Mouse (Mus musculus) right cerebral cortex, adult 2 months (tissue): ENCODE measurements around the gene Relt.
A peak's percentile ranks its signal among the peaks of the same experiment; 100 is the strongest.
"Not testable (repeated sequence)": the region's sequence is repeated elsewhere in the genome, so short reads cannot be mapped to it uniquely, and the experiment has no call there.

Experiments used
- DNase-seq, 2 experiments: peaks; one replicate each; pipeline ENCODE4 v3.0.0; 2021 to 2022; ENCODE audit warnings: low spot score in 2 of 2

The Relt gene

DNA sequence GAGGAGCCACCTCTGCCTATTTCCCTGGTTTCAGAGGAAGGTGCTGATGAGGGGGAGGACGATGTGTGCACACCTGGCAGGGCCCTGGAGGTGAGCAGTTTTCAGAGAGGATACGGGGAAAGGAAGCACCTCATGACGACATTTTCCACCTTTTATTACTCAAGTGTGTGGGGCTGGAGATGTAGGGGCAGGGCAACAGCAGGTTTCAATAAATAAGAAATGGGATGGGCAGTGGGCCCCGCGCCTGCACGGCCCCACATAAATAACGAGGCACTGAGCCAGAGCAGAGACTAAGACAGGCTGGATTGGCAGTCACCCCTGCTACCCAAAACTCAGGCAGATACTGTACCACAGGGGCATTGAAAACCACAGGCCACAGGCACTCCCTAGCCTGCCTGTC is 17.2 kb downstream of the Relt start:
- not testable (repeated sequence) for DNase-seq

DNA sequence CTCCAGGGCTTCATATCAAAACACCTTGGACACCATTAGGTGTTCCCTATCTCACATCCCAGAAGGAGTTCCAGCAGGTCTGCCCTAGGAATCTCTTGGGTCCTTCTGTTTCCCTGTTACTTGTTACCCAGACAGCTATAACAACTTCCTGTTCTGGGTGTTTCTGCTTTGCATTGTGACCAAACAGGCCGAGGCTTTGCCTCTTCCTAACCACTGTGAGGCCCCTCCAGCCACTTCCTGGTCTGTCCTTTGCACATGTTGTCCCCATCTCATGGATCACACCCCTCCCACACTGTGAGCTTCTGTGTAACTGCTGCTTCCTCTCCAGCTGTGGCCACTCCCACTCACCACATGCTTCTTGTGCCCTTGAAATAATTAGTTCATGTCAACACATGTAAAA is 17.8 kb downstream of the Relt start:
- DNase-seq: no peak

DNA sequence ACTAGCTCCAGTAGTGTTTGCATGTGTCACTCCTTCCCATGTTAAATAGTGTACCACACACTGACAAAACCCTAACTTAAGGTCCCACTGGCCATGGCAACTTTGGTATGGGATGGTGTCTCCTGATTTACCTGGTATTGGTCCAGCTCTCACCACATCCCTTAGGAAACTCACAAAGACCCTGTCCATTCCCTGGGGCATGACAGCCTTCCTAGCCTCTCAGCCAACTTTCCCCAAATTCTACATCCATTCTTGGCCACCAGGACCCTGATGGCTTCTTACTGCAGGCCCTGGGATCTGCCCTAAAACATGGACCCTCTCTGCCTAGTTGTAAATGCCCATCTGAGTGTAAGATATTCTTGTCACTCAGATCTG is 18.2 kb downstream of the Relt start:
- no peak for DNase-seq

DNA sequence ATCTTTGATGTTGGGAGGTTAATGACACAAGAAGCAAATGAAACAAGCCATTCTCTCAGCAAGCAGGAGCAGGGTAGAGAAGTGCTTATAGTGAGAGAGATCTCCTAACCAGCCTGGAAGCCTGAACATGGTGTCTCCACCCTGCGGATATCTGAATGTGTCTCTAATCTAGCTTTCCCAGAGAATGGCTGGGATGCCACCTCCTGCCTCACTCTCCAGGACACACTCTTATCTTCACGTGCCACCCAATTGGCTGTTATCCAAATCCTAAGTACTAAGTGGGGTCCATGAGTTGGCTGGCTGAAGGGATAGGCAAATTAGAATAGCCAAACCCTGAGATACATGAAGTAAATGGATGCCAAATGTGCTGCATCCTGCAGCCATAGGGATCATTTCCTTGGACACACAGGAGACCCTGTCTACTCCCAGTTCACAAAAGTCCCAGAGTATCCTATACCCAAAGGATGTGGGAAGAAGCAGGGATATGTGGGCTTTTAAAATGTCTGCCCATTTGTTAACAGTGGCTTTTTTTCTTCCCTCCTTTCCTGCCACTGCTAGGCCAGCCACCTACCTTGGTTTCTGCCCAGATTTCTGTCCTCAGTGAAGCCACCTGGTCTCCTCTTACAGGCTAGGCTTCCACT is 18.7 kb downstream of the Relt start:
- DNase-seq: no peak

DNA sequence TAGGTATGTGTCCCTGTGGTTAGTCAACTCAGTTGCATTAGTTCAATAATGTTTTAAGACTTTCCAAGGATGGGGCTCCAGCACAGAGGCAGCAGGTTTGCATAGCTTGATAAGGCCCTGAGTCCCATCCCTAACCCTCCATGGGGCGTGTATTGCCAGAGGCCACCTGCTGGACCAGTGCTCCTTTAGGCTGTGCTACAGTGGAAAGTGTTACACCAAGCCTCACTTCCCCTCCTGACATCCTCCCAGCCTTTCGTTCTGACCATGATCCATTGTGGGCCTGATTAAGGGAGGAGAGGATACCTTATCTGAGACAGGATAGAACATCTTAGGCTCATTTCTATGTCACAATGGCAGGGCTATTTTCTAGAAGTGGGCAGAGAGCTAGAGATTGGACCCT is 19.4 kb downstream of the Relt start:
- no peak for DNase-seq

DNA sequence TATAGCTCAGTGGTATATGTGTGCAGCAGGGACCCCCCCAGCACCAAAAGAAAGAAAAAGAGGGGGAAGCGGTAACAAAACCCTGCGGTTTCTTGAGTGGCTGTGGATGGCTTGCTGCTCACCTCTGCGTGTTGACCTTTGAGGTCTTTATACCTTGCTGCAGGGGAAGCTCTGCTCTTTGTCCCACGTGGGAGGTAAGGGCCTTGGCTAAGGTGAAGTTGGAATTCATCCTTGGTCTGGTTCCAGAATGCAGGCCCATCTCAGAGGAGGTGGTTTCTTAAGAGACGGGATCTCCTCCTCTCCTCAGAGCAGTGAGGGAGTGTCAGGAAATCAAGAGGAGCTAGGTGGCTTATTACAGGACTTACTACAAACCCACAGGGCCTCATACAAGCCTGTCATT is 21.1 kb downstream of the Relt start:
- DNase-seq: no peak

DNA sequence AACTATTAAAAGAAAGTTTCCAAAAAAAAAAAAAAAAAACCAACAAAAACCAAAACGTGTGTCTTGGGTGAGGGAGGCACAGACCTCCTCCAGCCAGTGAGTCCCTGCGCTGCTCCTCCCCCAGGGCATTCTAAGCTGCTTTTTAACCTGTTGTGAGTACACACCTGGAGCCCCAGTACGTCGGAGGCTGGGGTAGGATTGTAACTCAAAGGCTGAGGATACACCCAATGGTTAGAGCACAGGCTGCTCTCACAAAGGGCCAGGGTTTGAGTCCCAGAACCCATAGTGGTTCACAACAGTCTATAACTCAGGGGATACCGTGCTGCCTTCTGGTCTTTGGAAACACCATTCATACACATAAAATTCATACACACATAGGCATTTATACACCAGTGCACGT is 21.6 kb downstream of the Relt start:
- DNase-seq: no peak

DNA sequence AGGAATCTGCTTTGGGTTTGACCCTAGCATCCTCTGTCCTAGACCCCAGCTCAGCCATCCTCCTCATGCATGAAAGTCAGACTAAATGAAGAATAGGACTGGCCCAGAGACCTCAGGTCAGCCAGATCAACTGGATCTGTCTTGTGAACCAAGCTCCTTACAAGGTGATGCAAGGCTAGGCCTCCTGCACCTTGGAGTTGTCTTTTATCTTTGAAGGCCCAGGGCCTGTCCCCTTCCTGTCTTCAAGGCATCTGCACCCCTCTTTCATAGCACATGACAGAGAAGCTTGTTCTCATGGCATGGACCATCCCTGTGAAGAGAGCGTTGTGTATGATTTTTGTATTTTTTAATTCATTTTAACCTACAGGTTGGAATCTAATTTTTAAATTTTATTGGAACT is 22.3 kb downstream of the Relt start:
- DNase-seq: no peak

DNA sequence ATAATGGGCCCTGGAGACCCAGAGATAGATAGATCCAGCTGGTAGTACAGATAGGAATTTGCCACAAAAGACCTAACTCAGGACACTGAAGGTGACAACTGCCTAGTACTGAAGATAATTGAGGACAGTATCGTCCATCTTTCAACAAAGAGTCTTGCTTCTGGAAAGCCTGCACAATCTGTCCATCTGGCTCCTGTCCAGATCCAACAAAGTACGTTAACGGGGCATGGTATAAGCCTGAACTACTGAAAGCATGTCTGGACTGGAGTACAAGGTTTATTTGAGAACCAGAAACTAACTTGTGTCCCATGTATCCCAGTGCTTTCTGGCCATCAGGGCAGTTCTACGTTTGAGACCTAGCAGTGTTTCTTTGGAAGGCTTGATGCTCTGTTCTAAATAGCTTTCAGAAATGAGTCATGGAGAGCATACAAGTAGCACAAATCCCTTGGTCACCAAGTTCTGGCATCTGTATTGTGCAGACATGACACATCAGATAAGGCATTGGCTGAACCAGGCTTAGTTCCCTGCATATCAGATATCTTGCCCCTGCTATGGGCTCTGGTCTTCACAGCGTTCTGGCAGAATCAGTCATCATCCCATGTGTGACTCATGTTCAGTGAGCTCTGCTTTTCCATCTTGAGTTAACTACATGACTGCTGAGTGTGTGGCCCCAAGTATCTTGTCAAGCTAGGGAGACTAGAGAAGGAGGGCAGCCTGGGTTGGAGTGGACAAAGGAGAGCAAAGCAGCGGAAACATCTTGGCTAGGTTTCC is 23.4 kb downstream of the Relt start:
- DNase-seq: no peak

DNA sequence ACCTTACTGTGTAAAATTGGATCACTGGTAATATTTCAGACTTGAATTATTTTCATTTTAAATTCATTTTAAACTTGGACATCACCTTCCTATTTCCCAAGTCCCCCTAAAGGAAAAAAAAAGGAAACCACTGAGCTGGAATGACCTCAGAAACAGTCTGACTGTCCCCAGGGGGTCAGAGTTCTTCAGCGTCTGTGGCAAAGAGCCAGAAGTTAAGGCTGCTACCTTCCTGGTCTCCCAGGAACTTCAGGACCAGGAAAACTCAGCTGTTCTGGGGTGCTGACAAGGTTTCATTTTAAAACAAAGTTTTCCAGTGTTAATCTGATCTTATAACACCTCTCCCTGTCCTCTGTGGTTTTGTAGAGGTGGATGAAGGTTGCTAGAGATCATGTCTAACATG is 25.5 kb downstream of the Relt start:
- DNase-seq: no peak

DNA sequence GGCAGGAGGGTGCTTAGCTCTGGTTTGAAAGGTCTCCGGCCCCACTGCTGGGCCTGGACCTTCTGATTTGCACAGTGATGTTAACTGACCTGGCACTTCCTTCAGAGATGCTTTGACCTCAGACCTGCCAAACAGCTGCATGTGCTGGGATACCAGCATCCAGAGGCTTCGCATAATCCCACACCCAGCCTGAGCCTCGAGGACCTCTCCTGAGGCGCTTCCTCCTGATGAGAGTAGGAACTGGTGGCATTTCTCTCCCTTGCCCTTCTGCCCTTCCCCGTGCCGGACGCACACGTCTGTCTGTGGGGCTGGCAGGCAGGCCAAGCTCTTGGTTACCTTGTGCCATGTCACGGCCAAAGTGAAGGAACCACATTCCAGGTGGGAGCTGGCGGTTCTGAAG is 26.6 kb downstream of the Relt start:
- DNase-seq: no peak

DNA sequence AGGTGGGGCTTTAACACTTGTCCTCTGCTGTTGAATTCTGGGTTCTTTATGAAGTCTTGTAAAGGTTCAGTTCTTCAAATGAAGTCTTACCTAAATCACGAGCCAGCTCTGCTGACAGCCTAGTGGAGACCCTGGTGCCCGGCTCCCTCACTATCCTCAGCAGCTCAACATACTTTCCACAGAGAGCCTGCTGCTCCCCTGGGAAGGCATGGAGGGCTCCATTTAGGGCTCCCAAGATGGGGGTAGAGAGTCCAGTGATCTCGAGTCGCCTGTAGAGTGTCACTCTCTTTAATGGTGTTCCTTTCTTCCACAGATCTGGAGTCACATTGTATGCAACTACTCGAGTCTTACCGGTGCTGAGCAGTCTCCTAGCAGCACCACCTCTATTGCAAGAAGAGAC is 27.5 kb downstream of the Relt start:
- no peak for DNase-seq

DNA sequence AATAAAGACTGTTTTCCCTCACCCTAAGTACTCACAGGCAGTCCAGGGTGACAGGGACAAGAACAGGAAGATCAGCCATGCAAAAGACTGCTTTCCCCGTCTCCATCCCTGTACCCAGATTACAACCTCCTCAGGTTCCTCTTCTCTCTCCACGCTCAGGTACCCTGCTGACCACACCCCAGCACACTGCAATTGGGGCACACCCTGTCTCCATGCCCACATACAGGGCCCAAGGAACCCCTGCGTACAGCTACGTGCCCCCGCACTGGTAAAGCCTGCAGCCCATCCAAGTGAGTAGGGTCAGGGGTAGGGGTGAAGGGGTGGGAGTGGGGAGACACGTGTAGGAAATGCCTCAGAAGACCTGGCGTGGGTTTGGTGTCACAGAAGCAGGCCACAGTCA is 28.1 kb downstream of the Relt start:
- no peak for DNase-seq

DNA sequence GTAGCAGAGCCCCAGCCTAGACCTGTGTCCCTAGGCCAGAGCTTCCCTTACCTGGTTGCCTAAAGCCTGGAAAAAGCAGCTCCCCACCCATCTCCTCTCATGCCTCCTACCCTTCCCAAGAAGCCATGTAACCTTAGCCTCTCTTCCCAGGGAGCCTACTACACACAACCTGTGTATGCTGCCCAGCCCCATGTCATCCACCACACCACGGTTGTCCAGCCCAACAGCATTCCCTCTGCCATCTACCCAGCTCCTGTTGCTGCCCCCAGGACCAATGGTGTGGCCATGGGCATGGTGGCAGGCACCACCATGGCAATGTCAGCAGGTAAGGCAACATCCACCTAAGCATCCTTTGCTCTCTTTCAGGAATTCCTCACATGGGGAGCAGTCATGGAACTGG is 29.4 kb downstream of the Relt start:
- DNase-seq: no peak

DNA sequence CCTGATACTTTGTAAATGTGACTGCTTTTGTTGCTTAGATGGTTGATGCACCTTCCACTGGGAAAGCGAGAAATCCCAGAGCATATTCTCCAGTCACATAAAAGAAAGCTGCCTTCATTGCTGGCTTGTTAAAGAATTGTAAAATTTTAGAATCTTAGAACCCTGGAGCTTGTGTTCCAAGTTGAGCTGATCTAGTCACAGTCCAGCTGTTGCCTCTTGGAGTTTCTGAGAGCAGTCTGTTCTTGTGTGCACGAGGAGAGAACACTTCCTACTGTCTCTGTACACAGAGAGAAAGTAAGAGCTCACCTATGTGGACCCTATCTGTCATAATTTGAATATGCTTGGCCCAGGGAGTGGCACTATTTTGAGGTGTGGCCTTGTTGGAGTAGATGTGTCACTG is 34.7 kb downstream of the Relt start:
- no peak for DNase-seq

DNA sequence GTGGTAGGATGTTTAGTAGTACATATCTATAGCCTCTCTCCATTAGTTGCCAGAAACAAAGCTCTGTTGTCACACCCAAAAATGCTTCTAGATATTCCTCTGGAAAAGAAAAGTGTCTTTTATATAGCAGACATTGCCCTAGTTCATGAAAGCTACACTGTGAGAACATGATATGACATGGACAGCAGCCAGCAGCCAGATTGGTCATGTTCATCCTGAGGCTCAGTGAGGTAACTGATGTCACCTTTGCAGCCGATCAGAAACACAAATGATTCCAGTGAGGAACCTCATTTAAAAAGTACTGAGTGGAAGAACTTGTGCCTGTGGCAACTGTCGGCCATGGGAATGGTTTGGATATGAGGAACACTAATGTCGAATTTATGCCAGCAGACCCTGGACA is 38.6 kb downstream of the Relt start:
- no peak for DNase-seq

DNA sequence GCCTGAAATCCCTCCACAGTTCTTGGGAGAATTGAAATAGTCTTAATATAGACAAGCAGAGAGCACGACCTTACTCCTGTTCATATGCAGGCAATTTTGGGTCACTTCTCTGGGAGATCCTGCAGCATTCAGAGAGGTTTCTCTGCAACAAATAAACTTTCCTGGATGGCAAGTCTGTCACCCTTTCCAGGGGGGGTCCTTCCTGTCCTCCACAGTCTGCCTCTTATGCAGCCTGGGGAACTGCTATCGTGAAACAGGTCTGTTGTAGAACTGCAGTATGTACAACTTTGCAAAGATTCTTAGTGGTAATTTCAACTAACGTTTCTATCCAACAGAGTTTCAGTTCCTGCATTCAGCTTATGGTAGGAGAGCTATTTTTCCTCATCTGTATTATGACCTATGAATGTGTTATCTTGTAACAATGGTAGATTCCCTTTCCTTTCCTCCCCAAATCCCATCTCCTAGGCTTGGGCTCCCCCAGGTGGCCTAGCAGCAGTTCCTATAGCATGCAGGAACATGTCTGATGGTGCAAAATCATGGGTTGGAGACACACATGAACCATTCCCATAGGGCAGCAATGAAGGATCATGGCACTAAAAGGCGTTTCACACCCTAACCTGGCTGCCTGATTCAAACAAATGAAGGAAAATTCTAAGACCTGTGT is 44.7 kb downstream of the Relt start:
- no peak for DNase-seq

DNA sequence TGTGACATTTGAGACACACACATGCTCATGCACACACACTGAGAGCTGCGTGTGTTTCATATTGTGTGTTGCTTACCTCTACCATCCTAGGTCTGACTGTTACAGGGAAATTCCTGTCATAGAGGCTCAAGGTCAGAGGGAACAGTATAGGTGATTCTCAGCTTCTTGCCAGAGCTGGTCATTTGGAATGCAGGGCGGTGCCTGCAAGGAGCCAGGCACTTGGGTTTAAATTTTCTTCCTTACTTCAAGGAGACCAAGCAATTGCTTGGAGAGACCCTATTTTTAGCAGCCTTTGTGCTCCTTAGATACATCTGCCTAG is 45.8 kb downstream of the Relt start:
- DNase-seq: no peak

DNA sequence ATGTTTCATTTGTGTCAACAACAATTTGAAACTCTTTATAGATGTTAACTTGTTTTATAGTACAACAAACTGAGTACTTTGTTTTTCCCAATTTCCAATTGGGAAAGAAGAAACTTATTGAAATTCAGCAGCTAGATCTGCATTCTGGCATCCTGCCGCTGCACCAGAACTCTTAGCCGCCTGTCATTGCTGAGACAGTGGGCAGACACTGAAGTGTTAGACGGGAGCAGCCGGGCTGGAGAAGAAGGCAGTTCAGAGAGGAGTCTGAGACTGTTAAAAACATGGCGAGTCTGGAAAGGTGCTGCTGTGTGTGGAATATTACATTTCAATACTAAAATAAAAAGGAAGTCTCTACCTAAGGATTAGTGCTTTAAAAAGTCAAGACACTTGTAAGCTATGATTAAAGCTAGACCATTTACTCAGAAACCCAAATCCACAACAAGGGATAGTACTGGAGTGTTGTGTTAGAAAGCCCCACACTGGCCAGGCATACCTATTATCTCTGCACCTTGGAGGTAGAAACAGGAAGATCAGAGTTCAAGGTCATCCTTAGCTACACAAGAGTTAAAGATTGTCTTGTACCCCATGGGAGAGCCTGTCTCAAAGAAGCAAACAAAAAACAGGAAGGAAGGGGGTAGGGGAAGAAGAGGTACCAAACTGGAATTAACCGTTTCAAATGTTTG is 46.3 kb downstream of the Relt start:
- peak; percentile 68 to 71 for DNase-seq

DNA sequence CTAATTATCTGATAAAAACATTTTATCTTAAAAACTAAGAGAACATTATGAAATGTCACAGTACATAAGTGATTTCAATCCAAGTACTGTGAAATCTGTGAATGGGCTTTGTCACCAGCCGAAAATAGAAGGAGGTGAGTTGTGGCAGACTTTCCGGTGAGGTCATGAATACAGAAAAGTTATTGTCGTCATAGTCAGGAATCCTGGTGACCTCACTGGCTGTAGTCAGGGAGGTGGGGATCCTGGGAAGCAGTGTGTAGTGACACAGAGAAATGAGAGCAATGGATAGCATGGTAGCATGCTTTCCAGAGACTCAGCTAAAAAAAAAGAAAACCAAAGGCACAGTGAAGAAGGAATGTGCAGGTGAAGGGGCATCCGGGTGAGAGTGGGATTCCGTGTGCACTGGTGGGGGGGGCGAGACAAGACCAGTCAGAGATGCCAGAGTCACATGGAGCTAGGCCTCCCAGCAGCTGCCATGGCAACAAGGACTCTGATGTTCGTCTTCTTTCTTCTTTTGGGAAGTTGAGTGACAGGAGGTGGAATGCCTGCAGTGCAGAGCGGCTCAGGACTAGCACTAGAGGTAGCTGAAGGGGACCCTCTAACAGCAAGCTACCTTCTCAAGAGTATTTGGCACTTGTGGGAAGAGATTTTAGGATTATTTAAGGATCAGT is 47.2 kb downstream of the Relt start:
- peak in 1 of 2 experiments; percentile 26 for DNase-seq

DNA sequence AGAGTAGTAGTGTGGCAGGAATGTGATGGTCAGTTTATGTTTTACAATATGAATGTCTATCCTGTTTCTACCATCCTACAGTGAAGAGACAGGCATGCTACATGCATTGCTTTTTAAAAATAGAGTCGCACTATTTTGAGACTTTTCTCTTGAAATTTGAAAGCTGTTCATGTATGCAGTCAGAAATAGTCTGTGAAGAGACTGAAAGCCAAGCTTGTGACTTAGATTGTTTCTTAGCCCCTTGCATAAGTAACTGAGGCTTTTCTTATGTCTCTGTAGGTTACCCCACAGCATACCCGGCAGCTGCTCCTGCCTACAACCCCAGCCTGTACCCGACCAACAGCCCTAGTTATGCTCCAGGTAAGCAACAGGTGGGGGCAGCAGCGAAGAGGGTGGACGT is 50.6 kb downstream of the Relt start:
- no peak for DNase-seq

DNA sequence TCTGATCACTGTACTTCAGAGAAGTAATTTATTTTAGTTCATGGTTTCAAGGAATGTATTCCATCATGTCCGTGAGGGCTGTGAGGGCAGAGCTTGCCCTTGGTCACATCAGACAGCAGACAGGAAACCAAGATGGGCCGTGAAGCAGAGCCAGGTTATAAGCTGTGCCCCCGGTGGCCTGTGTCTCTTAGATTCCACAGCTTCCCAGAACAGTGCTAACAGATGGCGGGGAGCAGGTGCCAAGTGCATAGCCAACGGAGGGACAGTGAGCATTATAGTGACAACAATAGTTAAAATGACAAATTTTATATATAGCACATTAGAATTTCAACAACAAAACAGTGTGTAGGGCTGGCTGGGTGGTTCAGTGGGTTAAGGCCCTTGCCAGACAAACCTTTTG is 51.3 kb downstream of the Relt start:
- DNase-seq: no peak
